18 mouse cellular contexts compared by ENCODE assay signal in the genomic region with DNA sequence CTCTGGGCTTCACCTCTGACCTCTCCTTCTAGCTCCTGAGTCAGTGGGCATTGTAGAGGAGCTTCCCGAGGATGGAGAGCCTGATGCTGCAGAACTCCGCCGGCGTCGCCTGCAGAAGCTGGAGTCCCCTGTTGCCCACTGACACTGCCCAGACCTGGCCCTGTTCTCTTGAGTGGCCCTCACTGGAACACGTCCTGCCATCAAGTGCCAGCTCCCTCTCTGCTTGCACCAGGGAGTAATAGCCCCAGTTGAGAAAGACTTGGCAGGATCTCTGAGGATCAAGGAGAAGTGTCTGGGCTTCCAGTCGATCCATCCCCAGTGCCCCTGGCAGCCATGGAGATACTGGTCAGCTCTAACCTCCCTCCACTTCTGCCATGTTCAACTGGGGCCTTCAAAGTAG. TPM values are rescaled to one million over a fixed set of nuclear protein-coding genes. Genes with fewer than 3 reads are reported as not detected.
DNase-seq lines count a peak whose midpoint lies in the region; ATAC-seq and TF ChIP-seq lines count a peak whose summit lies in the region.
"Had no signal": no experiment of that assay in that cellular context is flagged by ENCODE, and none has a peak within 500 bp of the region (broad histone marks: within the 10 kb centered on the region; RNA-seq: fewer than 3 reads in every experiment).

No protein-coding gene starts in this region.

- H3K9ac ChIP-seq in limb, embryonic 13.5 days = 0 out of 2 replicates have a peak overlapping the region, but pooled peaks have one; percentile 19
- H3K9ac ChIP-seq: embryonic facial prominence, embryonic 15.5 days; forebrain, embryonic 12.5 days; heart, embryonic 15.5 days; intestine, embryonic 15.5 days; midbrain, embryonic 13.5 days; stomach, embryonic 15.5 days had no signal

- H3K36me3 ChIP-seq in limb, embryonic 13.5 days = peaks cover 79% of the 10 kb centered on the region
- peaks cover 84% of the 10 kb centered on the region for H3K36me3 ChIP-seq in limb, embryonic 10.5 days

- 82% methylated on average over 7 of the region's 7 CpGs for WGBS in limb, embryonic 13.5 days
- 91% methylated on average over 7 of the region's 7 CpGs for WGBS in limb, embryonic 10.5 days

- peaks cover 21% of the 10 kb centered on the region for H3K4me1 ChIP-seq in limb, embryonic 13.5 days
- peaks cover 21% of the 10 kb centered on the region for H3K4me1 ChIP-seq in limb, embryonic 10.5 days
- H3K4me1 ChIP-seq in embryonic fibroblast, embryonic 13.5 days (ENCODE audit: control insufficient read depth, insufficient read depth, low read length) = no peaks in the 10 kb centered on the region

- no peak overlapping the region for H3K4me3 ChIP-seq in limb, embryonic 13.5 days
- no peak overlapping the region for H3K4me3 ChIP-seq in limb, embryonic 10.5 days
- H3K4me3 ChIP-seq in embryonic fibroblast, embryonic 13.5 days (ENCODE audit: insufficient read depth, low read length) = no peak overlapping the region
- H3K4me3 ChIP-seq: embryonic facial prominence, embryonic 15.5 days; forebrain, embryonic 12.5 days; heart, adult 2 months; heart, embryonic 15.5 days; hindbrain, embryonic 15.5 days; intestine, embryonic 15.5 days; midbrain, embryonic 13.5 days; stomach, embryonic 15.5 days had no signal

- H3K27ac ChIP-seq in limb, embryonic 13.5 days = no peak overlapping the region
- H3K27ac ChIP-seq in limb, embryonic 10.5 days = no peak overlapping the region
- H3K27ac ChIP-seq in embryonic fibroblast, embryonic 13.5 days (ENCODE audit: insufficient read depth, low read length) = no peak overlapping the region
- H3K27ac ChIP-seq: embryonic facial prominence, embryonic 15.5 days; forebrain, embryonic 12.5 days; heart, adult 2 months; heart, embryonic 15.5 days; hindbrain, embryonic 15.5 days; intestine, embryonic 15.5 days; midbrain, embryonic 13.5 days; stomach, embryonic 15.5 days had no signal

- H3K4me2 ChIP-seq in limb, embryonic 13.5 days (replicated peaks) = no peak overlapping the region
- H3K4me2 ChIP-seq: embryonic facial prominence, embryonic 15.5 days; forebrain, embryonic 12.5 days; heart, embryonic 15.5 days; hindbrain, embryonic 15.5 days; intestine, embryonic 15.5 days; midbrain, embryonic 13.5 days; stomach, embryonic 15.5 days had no signal

- peak; percentile 25 for DNase-seq in cerebellum, adult 9-11 months
- no peak for DNase-seq in cerebellum, postnatal 4 days (ENCODE audit: low spot score in 2 of 2)
- no peak for DNase-seq in limb, embryonic 10.5 days (ENCODE audit: low spot score)
- peak; percentile 0 for DNase-seq in ZHBTc4 (ENCODE audit: low read depth, low spot score)
- DNase-seq in natural killer cell, adult 2 months (ENCODE audit: low spot score in 2 of 2) = no peak
- DNase-seq: gastrocnemius, postnatal 25 days; heart, postnatal 4 days had no signal

- no peaks in the 10 kb centered on the region for H3K27me3 ChIP-seq in limb, embryonic 13.5 days
- H3K27me3 ChIP-seq in limb, embryonic 10.5 days (ENCODE audit: low read depth, poor library complexity, severe bottlenecking) = no peaks in the 10 kb centered on the region
- H3K27me3 ChIP-seq: embryonic facial prominence, embryonic 15.5 days; forebrain, embryonic 12.5 days; heart, embryonic 15.5 days; hindbrain, embryonic 15.5 days; intestine, embryonic 15.5 days; midbrain, embryonic 13.5 days; stomach, embryonic 15.5 days had no signal

- ATAC-seq in limb, embryonic 13.5 days (ENCODE audit: low FRiP score, low read depth) = no peak
- ATAC-seq: intestine, embryonic 15.5 days; lung, postnatal 0 days; midbrain, embryonic 13.5 days had no signal

- 0 out of 2 replicates have a peak, but pooled peaks have one; percentile 1 for TF ChIP-seq POLR2A in embryonic fibroblast, embryonic 13.5 days (IDR thresholded peaks at IDR 0.05; ENCODE audit: low read depth, low read length)

- no peaks in the 10 kb centered on the region for H3K9me3 ChIP-seq in limb, embryonic 13.5 days
- H3K9me3 ChIP-seq in limb, embryonic 10.5 days (replicated peaks) = no peaks in the 10 kb centered on the region
- H3K9me3 ChIP-seq: embryonic facial prominence, embryonic 15.5 days; forebrain, embryonic 12.5 days; heart, embryonic 15.5 days; hindbrain, embryonic 15.5 days; intestine, embryonic 15.5 days; midbrain, embryonic 13.5 days; stomach, embryonic 15.5 days had no signal

- TF ChIP-seq CTCF in embryonic fibroblast, embryonic 13.5 days (IDR thresholded peaks at IDR 0.05; ENCODE audit: borderline replicate concordance, insufficient read depth, low read length) = no peak

RNA-seq across cellular contexts. Expression of a gene that starts 5.1 kb away (rescaled TPM):
- polyA plus RNA-seq in limb, embryonic 13.5 days (2015; fragmentation: Nextera tagmentation; extraction: Ambion mirVana) = 76.9 and 80.0 TPM in 2 replicates
- polyA plus RNA-seq in limb, embryonic 10.5 days (2016; fragmentation: Nextera tagmentation; extraction: Ambion mirVana) = 90.3 and 91.4 TPM in 2 replicates
- 24.0 and 25.7 TPM in 2 replicates for polyA plus RNA-seq in embryonic fibroblast, embryonic 13.5 days (2011; ENCODE audit: insufficient read length, low read depth, missing spikeins)

RNA-seq across cellular contexts. Expression of a gene that starts 5.1 kb away (rescaled TPM):
- polyA plus RNA-seq in limb, embryonic 13.5 days (2015; fragmentation: Nextera tagmentation; extraction: Ambion mirVana) = 760 and 823 TPM in 2 replicates
- polyA plus RNA-seq in limb, embryonic 10.5 days (2016; fragmentation: Nextera tagmentation; extraction: Ambion mirVana) = 820 and 955 TPM in 2 replicates
- polyA plus RNA-seq in embryonic fibroblast, embryonic 13.5 days (2011; ENCODE audit: insufficient read length, low read depth, missing spikeins) = 1,065 and 1,194 TPM in 2 replicates

RNA-seq across cellular contexts. Expression of a gene that starts 6.1 kb away (rescaled TPM):
- 27.2 and 34.0 TPM in 2 replicates for polyA plus RNA-seq in limb, embryonic 13.5 days (2015; fragmentation: Nextera tagmentation; extraction: Ambion mirVana)
- 36.9 and 38.6 TPM in 2 replicates for polyA plus RNA-seq in limb, embryonic 10.5 days (2016; fragmentation: Nextera tagmentation; extraction: Ambion mirVana)
- polyA plus RNA-seq in embryonic fibroblast, embryonic 13.5 days (2011; ENCODE audit: insufficient read length, low read depth, missing spikeins) = 36.8 and 40.3 TPM in 2 replicates

RNA-seq across cellular contexts. Expression of a gene that starts 8.5 kb away (rescaled TPM):
- polyA plus RNA-seq in limb, embryonic 13.5 days (2015; fragmentation: Nextera tagmentation; extraction: Ambion mirVana) = 29.0 and 29.8 TPM in 2 replicates
- 35.2 and 36.1 TPM in 2 replicates for polyA plus RNA-seq in limb, embryonic 10.5 days (2016; fragmentation: Nextera tagmentation; extraction: Ambion mirVana)
- polyA plus RNA-seq in embryonic fibroblast, embryonic 13.5 days (2011; ENCODE audit: insufficient read length, low read depth, missing spikeins) = 8.9 and 9.9 TPM in 2 replicates

RNA-seq across cellular contexts. Expression of a gene that starts 15.7 kb away (rescaled TPM):
- polyA plus RNA-seq in limb, embryonic 13.5 days (2015; fragmentation: Nextera tagmentation; extraction: Ambion mirVana) = 17.4 and 24.0 TPM in 2 replicates
- polyA plus RNA-seq in limb, embryonic 10.5 days (2016; fragmentation: Nextera tagmentation; extraction: Ambion mirVana) = 24.4 and 28.8 TPM in 2 replicates
- 18.5 and 20.7 TPM in 2 replicates for polyA plus RNA-seq in embryonic fibroblast, embryonic 13.5 days (2011; ENCODE audit: insufficient read length, low read depth, missing spikeins)

Comparison
In these comparisons a context has a peak if more than half of its experiments do, and no peak if none do; other contexts are left out.
1. DNase-seq: peak in cerebellum, adult 9-11 months (single experiment) and ZHBTc4 (single experiment); none in cerebellum, postnatal 4 days (0 of 2), limb, embryonic 10.5 days (single experiment) and natural killer cell, adult 2 months (0 of 2).